Mouse (Mus musculus): ENCODE measurements at regions not wholly inside any gene's neighbourhood (a gene's known extent, or its start where the extent isn't known, plus 50 kb on each side); places are given as distances from the start of the nearest gene placed in this dataset.

- 86% methylated on average over 4 of the region's 4 CpGs for WGBS
- no peak overlapping the region for H3K4me3 ChIP-seq
- no peak overlapping the region for H3K27ac ChIP-seq
- no peaks in the 10 kb centered on the region for H3K27me3 ChIP-seq (ENCODE audit: poor library complexity, severe bottlenecking)
- H3K36me3 ChIP-seq (replicated peaks) = no peaks in the 10 kb centered on the region
- no peaks in the 10 kb centered on the region for H3K9me3 ChIP-seq
- no peaks in the 10 kb centered on the region for H3K4me1 ChIP-seq
- DNase-seq (ENCODE audit: extremely low spot score, low spot score) = no peak
These were observed 83.8 kb upstream of the A1bg start for GRCm38 (mm10) chr15:61006608-61007007.

- DNase-seq (ENCODE audit: extremely low spot score, low spot score) = no peak
- Histone ChIP-seq H3K27ac (no peak overlapping the region), H3K4me1 (no peaks in the 10 kb centered on the region), H3K36me3 (replicated peaks) (no peaks in the 10 kb centered on the region), H3K9me3 (no peaks in the 10 kb centered on the region), H3K27me3 (ENCODE audit: poor library complexity, severe bottlenecking) (no peaks in the 10 kb centered on the region), H3K4me3 (no peak overlapping the region)
- WGBS = 88% methylated on average over 4 of the region's 4 CpGs
These were observed 71.3 kb upstream of the A1bg start for GRCm38 (mm10) chr15:60993971-60994690.

GRCm38 (mm10) chr15:60993394-60993793 lies 70.6 kb upstream of the A1bg start:
- H3K9me3 ChIP-seq = no peaks in the 10 kb centered on the region
- H3K36me3 ChIP-seq (replicated peaks) = no peaks in the 10 kb centered on the region
- no peak overlapping the region for H3K4me3 ChIP-seq
- H3K27ac ChIP-seq = no peak overlapping the region
- no peaks in the 10 kb centered on the region for H3K27me3 ChIP-seq (ENCODE audit: poor library complexity, severe bottlenecking)
- WGBS = 90% methylated on average over 2 of the region's 2 CpGs
- no peak for DNase-seq (ENCODE audit: extremely low spot score, low spot score)
- H3K4me1 ChIP-seq = no peaks in the 10 kb centered on the region

- no peak overlapping the region for H3K4me3 ChIP-seq
- H3K9me3 ChIP-seq = no peaks in the 10 kb centered on the region
- no peaks in the 10 kb centered on the region for H3K4me1 ChIP-seq
- no peak overlapping the region for H3K27ac ChIP-seq
- DNase-seq (ENCODE audit: extremely low spot score, low spot score) = no peak
- WGBS = 97% methylated on average over 2 of the region's 2 CpGs
- H3K27me3 ChIP-seq (ENCODE audit: poor library complexity, severe bottlenecking) = no peaks in the 10 kb centered on the region
- H3K36me3 ChIP-seq (replicated peaks) = no peaks in the 10 kb centered on the region
These were observed 59.8 kb upstream of the A1bg start for GRCm38 (mm10) chr15:60982576-60982975.
